Mouse (Mus musculus): ENCODE measurements at regions not wholly inside any gene's neighbourhood (a gene's known extent, or its start where the extent isn't known, plus 50 kb on each side); places are given as distances from the start of the nearest gene placed in this dataset.

GRCm38 (mm10) chr7:130040596-130040995, 448.9 kb downstream of the Wdr11 start:
- TF ChIP-seq ZNF384 (IDR thresholded peaks at IDR 0.05; ENCODE audit: low read depth, low read length) (no peak), ZC3H11A (IDR thresholded peaks at IDR 0.05; ENCODE audit: borderline replicate concordance, low read depth, low read length) (no peak), CHD2 (IDR thresholded peaks at IDR 0.05; ENCODE audit: low read depth, low read length) (no peak), HCFC1 (IDR thresholded peaks at IDR 0.05; ENCODE audit: borderline replicate concordance, insufficient read depth, low read length) (no peak)

All from ES-E14 (cell line).